Mouse (Mus musculus): ENCODE results near the gene Rasl12.
A peak's percentile ranks its signal among the peaks of the same experiment; 100 is the strongest.

Rasl12 gene

DNA sequence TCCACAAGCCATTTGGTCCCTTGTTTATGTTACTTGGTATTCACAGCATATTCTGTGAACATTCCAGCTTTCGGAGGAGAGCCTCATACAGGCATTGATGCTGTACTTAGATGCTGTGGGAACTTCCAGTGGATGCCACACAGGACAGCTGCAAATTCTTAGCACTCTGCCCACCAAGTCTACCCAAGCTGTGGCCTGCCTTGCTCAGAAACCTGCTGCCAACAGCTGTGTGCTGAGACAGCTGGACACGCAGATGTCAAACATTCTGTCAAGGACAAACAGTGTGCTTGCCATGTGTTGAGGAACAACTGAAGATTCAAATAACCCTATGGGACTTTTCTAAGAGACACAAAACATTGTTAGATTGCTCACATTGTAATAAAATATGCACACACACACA, 60.7 kb downstream of the Rasl12 start:
- DNase-seq = no peak

DNA sequence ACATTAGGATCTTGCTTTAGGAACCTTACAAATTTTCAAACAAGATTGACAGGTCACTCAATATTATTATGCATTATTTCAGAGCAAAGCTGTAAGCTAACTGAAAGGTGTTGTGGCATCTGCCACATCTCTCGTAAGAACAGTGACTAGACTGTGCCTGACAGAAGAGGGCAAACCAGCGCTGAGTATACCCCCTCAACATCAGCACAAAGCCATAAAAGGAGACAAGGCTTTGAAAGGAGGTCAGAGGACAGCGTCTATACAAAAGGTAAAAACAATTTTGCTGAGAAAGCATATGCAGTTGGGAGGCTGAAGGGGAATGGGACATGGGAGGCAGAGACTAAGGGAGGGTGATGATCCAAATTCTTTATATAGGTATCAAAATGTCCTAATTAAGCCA, 61.9 kb downstream of the Rasl12 start:
- no peak for DNase-seq

DNA sequence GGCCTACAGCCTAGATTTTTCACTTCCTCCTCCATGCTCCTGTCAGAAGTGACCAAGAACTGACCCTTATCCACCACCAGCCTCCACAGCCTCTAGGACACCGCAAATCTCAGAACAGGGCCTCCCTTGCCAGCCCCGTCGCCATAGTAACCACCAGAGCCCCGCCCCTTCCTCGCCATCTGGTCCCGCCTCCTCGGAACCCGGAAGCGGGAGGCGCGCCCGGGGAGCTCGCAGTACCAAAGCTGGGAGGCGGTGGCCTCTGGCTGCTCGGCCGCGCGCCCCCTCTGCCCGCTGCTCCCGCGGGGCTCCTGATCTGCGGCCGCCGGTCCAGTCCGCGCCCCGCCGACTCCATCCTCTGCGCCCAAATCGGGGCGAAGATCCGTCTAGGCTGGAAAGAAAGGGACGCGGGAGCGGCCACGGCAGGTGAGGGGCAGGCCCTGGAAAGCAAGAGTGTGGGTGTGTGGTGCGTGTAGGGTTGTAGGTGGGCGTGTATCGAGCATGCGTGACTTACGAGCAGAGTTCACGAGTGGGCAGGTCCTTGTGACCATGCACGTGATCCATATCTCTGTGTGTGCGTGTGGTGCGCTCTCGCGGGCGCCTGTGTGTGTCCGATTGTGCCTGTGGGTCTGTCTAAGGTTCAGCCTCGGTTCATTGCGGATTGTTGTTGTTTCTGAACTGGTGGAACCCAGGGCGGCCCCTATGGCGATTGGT, 62.6 kb downstream of the Rasl12 start, which contains the start of gene Spg21:
Spg21 (plus strand) TSS at position 216 of the 711 bp plus-strand sequence.
- peak; percentile 94 for DNase-seq

DNA sequence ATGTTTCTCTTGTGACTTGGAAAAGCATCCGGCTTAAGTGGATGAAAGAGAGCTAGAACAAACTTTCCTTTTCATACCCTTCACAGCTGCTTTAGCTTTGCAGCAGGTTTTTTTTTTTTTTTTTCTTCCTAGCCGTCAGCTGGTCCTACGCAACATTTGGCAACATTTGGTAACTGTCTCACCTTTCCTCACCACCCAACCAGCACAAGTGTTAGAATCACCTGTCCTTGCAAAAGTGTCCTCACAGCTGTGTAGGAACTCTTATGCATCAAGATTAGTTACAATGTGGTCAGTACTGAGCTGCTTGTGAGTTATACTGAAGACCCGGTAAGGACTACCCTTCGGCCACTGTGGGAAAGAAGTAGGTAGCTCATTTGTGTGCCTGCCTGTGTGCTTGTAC, 64.2 kb downstream of the Rasl12 start:
- DNase-seq = no peak

DNA sequence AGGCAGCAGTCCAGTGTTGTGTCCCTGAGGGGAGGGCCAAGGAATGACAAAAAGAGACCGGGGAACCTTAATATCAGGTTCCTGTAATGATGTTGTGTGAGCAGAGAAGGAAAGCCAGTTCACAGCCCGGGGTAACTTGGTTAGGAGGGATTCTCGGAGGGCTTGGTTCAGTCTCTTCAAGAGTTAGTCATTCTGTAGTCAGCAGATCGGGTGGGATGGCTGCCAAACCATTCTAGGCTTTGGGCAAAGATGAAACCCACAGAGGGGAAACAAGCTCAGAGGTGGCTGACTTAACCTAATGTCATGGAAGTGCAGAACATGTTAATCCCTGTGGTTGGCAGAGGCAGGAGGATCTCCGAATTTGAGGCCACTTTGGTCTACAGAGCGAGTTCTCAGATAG, 65.9 kb downstream of the Rasl12 start:
- DNase-seq = peak; percentile 58

Data from layer of hippocampus, adult 9-11 months (tissue).